Mouse (Mus musculus): ENCODE results near the gene 2200002J24Rik. TPM values are rescaled to one million over a fixed set of nuclear protein-coding genes. Genes with fewer than 3 reads are reported as not detected.

2200002J24Rik gene
- polyA plus RNA-seq, 1 experiment = not detected

GRCm38 (mm10) chr7:30744022-30744598 is 45.4 kb downstream of the 2200002J24Rik start:
- Histone ChIP-seq H3K27me3 (ENCODE audit: control insufficient read depth) (no peaks in the 10 kb centered on the region), H3K4me3 (replicated peaks) (no peak overlapping the region), H3K9me3 (ENCODE audit: control insufficient read depth, low read length) (0 out of 2 replicates have a peak, but pooled peaks cover 3% of the 10 kb centered on the region), H3K36me3 (ENCODE audit: control insufficient read depth) (no peaks in the 10 kb centered on the region; the same call in 1 of the 2 replicates), H3K4me1 (ENCODE audit: control insufficient read depth) (no peaks in the 10 kb centered on the region)
- no peak for TF ChIP-seq GATA1 (IDR thresholded peaks at IDR 0.05; ENCODE audit: low read length)
- no peak for TF ChIP-seq TAL1 (IDR thresholded peaks at IDR 0.05; ENCODE audit: low read length)

- H3K9me3 ChIP-seq (ENCODE audit: control insufficient read depth, low read length) = no peaks in the 10 kb centered on the region
- no peaks in the 10 kb centered on the region for H3K27me3 ChIP-seq (ENCODE audit: control insufficient read depth)
- H3K4me3 ChIP-seq (replicated peaks) = no peak overlapping the region
- no peaks in the 10 kb centered on the region for H3K36me3 ChIP-seq (ENCODE audit: control insufficient read depth)
- no peak for TF ChIP-seq TAL1 (IDR thresholded peaks at IDR 0.05; ENCODE audit: low read length)
- H3K4me1 ChIP-seq (ENCODE audit: control insufficient read depth) = no peaks in the 10 kb centered on the region
These were observed 48.9 kb downstream of the 2200002J24Rik start for GRCm38 (mm10) chr7:30747525-30748204.

Other genes starting within 250 kb of the 2200002J24Rik start
- gene Kirrel2, start 241.2 kb upstream of the 2200002J24Rik start, polyA plus RNA-seq (2012) = 0.02 and 0.05 TPM in 2 replicates
- not detected in 2 replicates for gene Nphs1, start 240.6 kb upstream of the 2200002J24Rik start, polyA plus RNA-seq (2012)
- 0.11 and 0.36 TPM in 2 replicates for gene Prodh2, start 205.3 kb upstream of the 2200002J24Rik start, polyA plus RNA-seq (2012)
- 11.7 and 13.0 TPM in 2 replicates for gene Arhgap33, start 163.9 kb upstream of the 2200002J24Rik start, polyA plus RNA-seq (2012)
- 3.7 and 6.8 TPM in 2 replicates for gene Hspb6, start 146.7 kb upstream of the 2200002J24Rik start, polyA plus RNA-seq (2012)
- 1.9 and 2.3 TPM in 2 replicates for gene Proser3, start 146.6 kb upstream of the 2200002J24Rik start, polyA plus RNA-seq (2012)
- gene Lin37, start 139.1 kb upstream of the 2200002J24Rik start, polyA plus RNA-seq (2012) = 14.5 and 17.0 TPM in 2 replicates
- gene U2af1l4, start 135.6 kb upstream of the 2200002J24Rik start, polyA plus RNA-seq (2012) = 5.6 and 7.7 TPM in 2 replicates
- 0.15 and 0.18 TPM in 2 replicates for gene Gm49396, start 135.6 kb upstream of the 2200002J24Rik start, polyA plus RNA-seq (2012)
- gene Psenen, start 135.3 kb upstream of the 2200002J24Rik start, polyA plus RNA-seq (2012) = 8.0 and 8.9 TPM in 2 replicates
- gene Igflr1, start 133.5 kb upstream of the 2200002J24Rik start, polyA plus RNA-seq (2012) = 0.61 and 1.5 TPM in 2 replicates
- gene Kmt2b, start 110.2 kb upstream of the 2200002J24Rik start, polyA plus RNA-seq (2012) = 5.2 and 6.8 TPM in 2 replicates
- 0.07 and 0.20 TPM in 2 replicates for gene Zbtb32, start 100.0 kb upstream of the 2200002J24Rik start, polyA plus RNA-seq (2012)
- gene Upk1a, start 86.1 kb upstream of the 2200002J24Rik start, polyA plus RNA-seq (2012) = 0.10 and 0.14 TPM in 2 replicates
- gene Cox6b1, start 72.8 kb upstream of the 2200002J24Rik start, polyA plus RNA-seq (2012) = 15.7 and 23.9 TPM in 2 replicates
- gene Etv2, start 63.1 kb upstream of the 2200002J24Rik start, polyA plus RNA-seq (2012) = not detected in 2 replicates
- 22.7 and 23.2 TPM in 2 replicates for gene Rbm42, start 48.6 kb upstream of the 2200002J24Rik start, polyA plus RNA-seq (2012)
- 2.9 and 5.4 TPM in 2 replicates for gene Haus5, start 33.9 kb upstream of the 2200002J24Rik start, polyA plus RNA-seq (2012)
- gene Pmis2, start 27.3 kb upstream of the 2200002J24Rik start, polyA plus RNA-seq (2012) = not detected in 2 replicates
- gene Atp4a, start 13.3 kb downstream of the 2200002J24Rik start, polyA plus RNA-seq (2012) = not detected in 2 replicates
- gene Tmem147, start 30.6 kb downstream of the 2200002J24Rik start, polyA plus RNA-seq (2012) = 1.3 and 1.6 TPM in 2 replicates
- not detected in 2 replicates for gene Gapdhs, start 44.8 kb downstream of the 2200002J24Rik start, polyA plus RNA-seq (2012)
- gene Sbsn, start 52.5 kb downstream of the 2200002J24Rik start, polyA plus RNA-seq (2012) = 0.15 TPM in 1 of 2 replicates, not detected in the other
- gene Dmkn, start 64.8 kb downstream of the 2200002J24Rik start, polyA plus RNA-seq (2012) = not detected in 2 replicates
- not detected in 2 replicates for gene Krtdap, start 89.0 kb downstream of the 2200002J24Rik start, polyA plus RNA-seq (2012)
- gene Ffar2, start 124.8 kb downstream of the 2200002J24Rik start, polyA plus RNA-seq (2012) = 0.08 TPM in 1 of 2 replicates, not detected in the other
- gene Ffar3, start 157.3 kb downstream of the 2200002J24Rik start, polyA plus RNA-seq (2012) = 0.02 TPM in 1 of 2 replicates, not detected in the other
- not detected in 2 replicates for gene Ffar1, start 162.6 kb downstream of the 2200002J24Rik start, polyA plus RNA-seq (2012)
- gene Cd22, start 181.4 kb downstream of the 2200002J24Rik start, polyA plus RNA-seq (2012) = not detected in 2 replicates
- gene Mag, start 215.9 kb downstream of the 2200002J24Rik start, polyA plus RNA-seq (2012) = 0.03 TPM in 1 of 2 replicates, not detected in the other
- not detected in 2 replicates for gene Hamp2, start 225.8 kb downstream of the 2200002J24Rik start, polyA plus RNA-seq (2012)
- gene Hamp, start 245.1 kb downstream of the 2200002J24Rik start, polyA plus RNA-seq (2012) = not detected in 2 replicates